Mouse (Mus musculus) spleen, adult 12 weeks (tissue): ENCODE results near the gene Zfp616.

ENCODE experiments used
- DNase-seq: peaks from one replicate; pipeline ENCODE4 v3.0.0; 2022; ENCODE audit warnings: low spot score

Gene Zfp616

DNA sequence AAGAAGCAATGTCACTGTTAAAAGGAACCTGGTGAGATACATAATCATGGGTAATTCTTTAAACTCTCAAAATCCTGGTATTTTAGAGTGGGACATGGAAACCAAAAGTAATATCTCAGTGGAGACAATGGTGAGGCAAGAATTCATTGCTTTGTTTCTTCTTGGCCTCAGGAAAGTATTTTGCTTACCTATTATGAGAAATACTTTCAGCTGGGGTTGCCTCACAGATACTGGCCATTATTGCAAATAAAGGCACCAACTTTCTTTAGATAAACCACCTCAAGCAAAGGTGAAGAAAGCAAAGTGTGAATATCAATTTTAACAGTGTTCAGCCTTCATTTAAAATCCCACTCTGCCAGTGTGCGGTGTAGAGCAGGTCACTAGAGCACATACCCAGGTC is at the start of gene Zfp616:
Zfp616 (plus strand) TSS at position 301 of the 400 bp plus-strand sequence.
- no peak for DNase-seq

DNA sequence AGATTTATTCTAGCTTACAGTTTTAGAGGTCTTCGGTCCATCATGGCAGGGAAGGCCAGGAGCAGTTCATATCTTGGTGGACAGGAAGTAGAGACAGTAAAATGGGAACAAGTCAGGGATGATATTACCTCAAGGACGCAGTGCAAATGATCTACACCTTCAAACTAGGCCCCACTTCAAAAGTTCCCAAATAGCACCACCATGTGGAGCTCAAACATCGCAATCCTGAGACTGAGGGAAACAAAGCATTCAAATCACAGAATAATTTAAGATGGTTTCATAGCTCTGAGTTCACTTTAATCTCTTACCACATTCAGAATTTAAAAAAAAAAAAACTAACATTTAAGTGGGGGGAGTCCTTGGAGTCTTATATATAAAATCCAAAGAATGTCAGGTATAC is 18.4 kb upstream of the Zfp616 start:
- DNase-seq = no peak

DNA sequence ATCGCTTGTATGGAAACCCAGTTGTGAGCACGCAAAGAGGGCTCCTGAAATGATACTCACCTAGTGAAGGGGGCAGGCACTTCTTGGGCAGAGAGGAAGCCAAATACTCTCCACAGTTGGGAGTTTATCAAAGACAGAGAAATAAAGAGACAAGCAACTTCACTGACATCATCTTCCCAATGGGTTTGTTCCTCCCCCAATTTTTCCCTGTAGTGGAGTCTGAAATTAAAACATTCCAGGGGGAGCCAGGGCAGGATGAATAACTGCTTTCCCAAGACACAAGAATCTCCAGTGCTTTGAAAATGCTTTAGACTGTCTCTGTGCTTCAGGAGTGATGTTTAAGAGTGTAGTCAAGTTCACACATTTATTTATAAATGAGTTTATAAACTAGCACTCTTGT is 13.3 kb upstream of the Zfp616 start, which contains the start of the genes Olfr139 and Olfr399:
Olfr139 (minus strand) TSS at position 101 of the 400 bp plus-strand sequence.
Olfr399 (minus strand) TSS at position 165 of the 400 bp plus-strand sequence.
- no peak for DNase-seq

DNA sequence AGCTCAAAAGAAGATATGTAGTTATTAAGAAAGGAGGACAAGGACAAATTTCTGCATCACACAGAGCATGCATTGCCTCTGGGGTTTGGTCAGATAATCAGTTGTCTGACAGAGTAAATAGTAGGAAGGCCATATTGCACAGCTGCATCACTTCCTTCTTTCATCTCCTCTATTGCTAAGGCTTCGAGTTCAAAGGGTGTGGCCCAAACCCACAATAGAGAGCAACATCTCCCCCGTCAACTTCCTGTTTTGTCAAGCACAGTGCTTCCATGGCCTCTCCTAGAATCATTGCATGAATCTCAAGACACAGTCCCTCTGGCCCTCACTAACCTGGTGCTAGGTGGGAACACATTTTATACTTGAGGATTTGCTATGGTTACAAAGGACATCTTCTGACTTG is 31.0 kb downstream of the Zfp616 start:
- DNase-seq = no peak

DNA sequence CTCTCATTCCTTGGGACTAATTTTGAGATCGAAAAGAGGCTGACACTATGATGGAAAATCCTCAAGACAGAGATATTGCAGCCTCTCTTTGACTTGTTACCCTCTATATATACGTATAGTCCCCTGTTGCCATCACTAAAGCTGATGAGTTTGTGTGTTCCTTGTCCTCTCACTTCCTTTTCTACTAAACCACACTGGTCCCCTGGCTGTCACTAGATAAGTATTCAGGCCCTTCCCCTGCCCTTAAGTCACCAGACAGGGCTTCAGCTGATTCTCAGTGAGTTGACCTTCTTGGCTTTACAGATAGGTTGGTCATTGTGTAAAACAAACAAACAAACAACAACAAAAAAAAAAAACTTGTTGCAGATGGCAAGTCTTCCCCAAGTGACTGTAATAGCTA is 31.8 kb downstream of the Zfp616 start:
- no peak for DNase-seq

DNA sequence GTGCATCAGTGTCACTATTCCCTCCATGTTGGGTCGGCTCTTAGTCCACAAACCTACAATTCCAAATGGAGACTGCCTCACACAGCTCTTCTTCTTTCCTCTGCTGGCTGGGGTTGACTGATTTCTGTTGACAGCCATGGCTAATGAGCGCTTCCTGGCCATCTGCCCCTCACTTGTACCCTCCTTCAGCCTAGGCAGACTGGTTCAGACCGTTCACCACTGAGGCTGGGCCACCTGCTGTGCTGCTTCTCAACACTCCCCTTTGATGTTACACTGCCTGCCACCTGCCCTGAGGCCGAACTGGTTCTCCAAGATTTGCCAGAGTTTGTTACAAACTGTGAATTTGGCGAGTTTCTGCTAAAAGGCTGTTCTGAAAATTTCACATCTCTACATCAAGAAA is 35.3 kb downstream of the Zfp616 start:
- DNase-seq = no peak

DNA sequence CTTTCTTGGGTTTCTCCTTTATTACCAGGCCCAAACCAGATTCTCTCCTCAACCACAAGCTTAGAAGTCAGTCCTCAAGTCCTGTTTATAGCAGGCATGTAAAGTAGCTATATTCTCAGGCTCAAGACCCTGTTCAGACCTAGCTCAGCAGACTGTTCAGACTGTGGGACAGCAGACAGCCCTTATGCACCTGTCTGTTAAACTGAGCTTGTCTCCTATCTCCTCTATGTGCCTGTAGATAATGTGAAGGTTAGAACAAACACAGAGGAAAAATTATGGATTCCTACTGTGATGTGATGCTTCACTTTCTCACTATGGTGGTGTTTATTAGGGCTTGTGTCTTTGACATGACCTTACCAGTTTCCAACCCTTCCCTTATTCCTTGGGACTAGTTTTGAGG is 43.7 kb downstream of the Zfp616 start, which contains the start of gene Olfr401:
Olfr401 (plus strand) TSS at position 301 of the 400 bp plus-strand sequence.
- DNase-seq = no peak
